Mouse (Mus musculus) embryonic fibroblast, embryonic 13.5 days (primary cell): Measurements from ENCODE around the gene Flnb.

Source experiments
- CTCF ChIP-seq: IDR thresholded peaks from 2 replicates; pipeline ENCODE4 v1.5.1; 2011; ENCODE audit warnings: mild to moderate bottlenecking, control low read depth, low read length, moderate library complexity, borderline replicate concordance; ENCODE audit not compliant: insufficient read depth
- POLR2A ChIP-seq: IDR thresholded peaks from 2 replicates; pipeline ENCODE4 v1.6.1; 2011; ENCODE audit warnings: low read depth, mild to moderate bottlenecking, control low read depth, low read length, moderate library complexity

DNA sequence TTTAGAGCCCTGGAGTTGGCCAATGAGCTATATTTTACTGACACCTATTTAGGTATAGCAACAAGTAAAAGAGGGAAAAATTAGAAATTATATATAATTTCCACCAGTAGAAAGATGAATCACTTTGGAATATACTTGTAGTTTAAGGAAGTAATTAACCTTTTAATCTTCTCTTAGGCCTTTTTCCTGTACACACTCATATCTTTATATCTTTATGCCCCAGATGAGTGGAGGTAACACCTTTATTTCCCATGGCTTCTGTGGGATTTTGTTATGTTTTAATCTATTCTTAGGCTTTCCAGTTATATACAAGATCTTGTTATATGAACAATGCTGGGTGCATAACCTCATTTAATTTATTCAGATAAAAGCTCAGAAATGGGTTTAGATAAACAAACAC lies 73.6 kb downstream of the Flnb start:
- TF ChIP-seq CTCF: no peak
- TF ChIP-seq POLR2A: no peak
